ENCODE assay signal across 9 mouse cellular contexts in genomic region chr6:31357286-31357685, GRCm38 (mm10). TPM values are rescaled to one million over a fixed set of nuclear protein-coding genes. Genes with fewer than 3 reads are reported as not detected.
DNase-seq lines count a peak whose midpoint lies in the region; ATAC-seq and TF ChIP-seq lines count a peak whose summit lies in the region.
"Had no signal": no experiment of that assay in that cellular context is flagged by ENCODE, and none has a peak within 500 bp of the region (broad histone marks: within the 10 kb centered on the region; RNA-seq: fewer than 3 reads in every experiment).

No protein-coding gene starts in this region.

- H3K4me1 ChIP-seq in heart, embryonic 11.5 days (ENCODE audit: control insufficient read depth, insufficient read depth, low read length), result no peaks in the 10 kb centered on the region
- peaks cover 19% of the 10 kb centered on the region for H3K4me1 ChIP-seq in hindbrain, embryonic 13.5 days (replicated peaks)
- H3K4me1 ChIP-seq in lung, postnatal 0 days (ENCODE audit: insufficient read depth, low read depth, low read length), result no peaks in the 10 kb centered on the region
- no peaks in the 10 kb centered on the region for H3K4me1 ChIP-seq in intestine, embryonic 15.5 days (replicated peaks)
- no peaks in the 10 kb centered on the region for H3K4me1 ChIP-seq in intestine, embryonic 16.5 days (ENCODE audit: control insufficient read depth, insufficient read depth, low read length)

- TF ChIP-seq CTCF in lung, postnatal 0 days (IDR thresholded peaks at IDR 0.05), result no peak

- no peak overlapping the region for H3K4me3 ChIP-seq in heart, embryonic 11.5 days (ENCODE audit: low read depth, low read length)
- H3K4me3 ChIP-seq in hindbrain, embryonic 13.5 days, result no peak overlapping the region
- H3K4me3 ChIP-seq in lung, postnatal 0 days (ENCODE audit: low read depth, low read length), result no peak overlapping the region
- no peak overlapping the region for H3K4me3 ChIP-seq in intestine, embryonic 15.5 days (replicated peaks)
- H3K4me3 ChIP-seq in intestine, embryonic 16.5 days (ENCODE audit: low read length), result no peak overlapping the region

- no peaks in the 10 kb centered on the region for H3K36me3 ChIP-seq in heart, embryonic 11.5 days (ENCODE audit: control insufficient read depth, insufficient read depth, low read length)
- no peaks in the 10 kb centered on the region for H3K36me3 ChIP-seq in hindbrain, embryonic 13.5 days
- no peaks in the 10 kb centered on the region for H3K36me3 ChIP-seq in lung, postnatal 0 days (ENCODE audit: insufficient read depth, low read length)
- no peaks in the 10 kb centered on the region for H3K36me3 ChIP-seq in intestine, embryonic 15.5 days
- H3K36me3 ChIP-seq in intestine, embryonic 16.5 days (ENCODE audit: control insufficient read depth, insufficient read depth, low read length), result no peaks in the 10 kb centered on the region
- H3K36me3 ChIP-seq: G1E had no signal

- no peak overlapping the region for H3K27ac ChIP-seq in heart, embryonic 11.5 days (ENCODE audit: low read depth, low read length)
- peak overlapping the region; percentile 73 for H3K27ac ChIP-seq in hindbrain, embryonic 13.5 days
- no peak overlapping the region for H3K27ac ChIP-seq in lung, postnatal 0 days (ENCODE audit: low read length)
- no peak overlapping the region for H3K27ac ChIP-seq in intestine, embryonic 15.5 days
- H3K27ac ChIP-seq in intestine, embryonic 16.5 days (ENCODE audit: low read length), result no peak overlapping the region

- ATAC-seq in heart, embryonic 11.5 days (replicated peaks; ENCODE audit: insufficient number of reproducible peaks, low FRiP score, low TSS enrichment), result no peak
- ATAC-seq in hindbrain, embryonic 13.5 days (ENCODE audit: low FRiP score), result peak; percentile 90
- peak; percentile 47 for ATAC-seq in lung, postnatal 0 days
- ATAC-seq in intestine, embryonic 15.5 days, result no peak
- ATAC-seq in intestine, embryonic 16.5 days, result no peak

- no peaks in the 10 kb centered on the region for H3K9me3 ChIP-seq in heart, embryonic 11.5 days (replicated peaks; ENCODE audit: control insufficient read depth, low read length)
- no peaks in the 10 kb centered on the region for H3K9me3 ChIP-seq in hindbrain, embryonic 13.5 days
- H3K9me3 ChIP-seq in lung, postnatal 0 days (ENCODE audit: low read length), result no peaks in the 10 kb centered on the region
- H3K9me3 ChIP-seq in intestine, embryonic 15.5 days, result no peaks in the 10 kb centered on the region
- H3K9me3 ChIP-seq in intestine, embryonic 16.5 days (ENCODE audit: control insufficient read depth, low read length), result no peaks in the 10 kb centered on the region
- H3K9me3 ChIP-seq: G1E had no signal

- peak; percentile 63 to 75 for DNase-seq in heart, adult 18-20 months
- DNase-seq in embryo, embryonic 10.5 days (ENCODE audit: low spot score), result peak; percentile 16
- peak; percentile 23 for DNase-seq in lung, postnatal 0 days (ENCODE audit: low spot score)
- DNase-seq in natural killer cell, adult 2 months (ENCODE audit: low spot score in 2 of 2), result no peak

- no peak for TF ChIP-seq EP300 in lung, postnatal 0 days (IDR thresholded peaks at IDR 0.05)

- no peaks in the 10 kb centered on the region for H3K27me3 ChIP-seq in heart, embryonic 11.5 days (ENCODE audit: control insufficient read depth, insufficient read depth, low read length)
- H3K27me3 ChIP-seq in hindbrain, embryonic 13.5 days, result no peaks in the 10 kb centered on the region
- H3K27me3 ChIP-seq in lung, postnatal 0 days (replicated peaks; ENCODE audit: insufficient read depth, low read length), result no peaks in the 10 kb centered on the region
- no peaks in the 10 kb centered on the region for H3K27me3 ChIP-seq in intestine, embryonic 15.5 days (replicated peaks)
- H3K27me3 ChIP-seq in intestine, embryonic 16.5 days (replicated peaks; ENCODE audit: control insufficient read depth, insufficient read depth, low read length), result no peaks in the 10 kb centered on the region

- H3K9ac ChIP-seq in heart, embryonic 11.5 days (ENCODE audit: low read depth, low read length), result no peak overlapping the region
- H3K9ac ChIP-seq in hindbrain, embryonic 13.5 days, result no peak overlapping the region
- H3K9ac ChIP-seq in lung, postnatal 0 days (replicated peaks; ENCODE audit: low read depth), result no peak overlapping the region
- H3K9ac ChIP-seq in intestine, embryonic 15.5 days, result no peak overlapping the region
- H3K9ac ChIP-seq in intestine, embryonic 16.5 days (ENCODE audit: low read depth, low read length), result no peak overlapping the region

- WGBS in heart, embryonic 11.5 days (ENCODE audit: insufficient replicate concordance), result 72% methylated on average over 4 of the region's 4 CpGs
- WGBS in hindbrain, embryonic 13.5 days, result 49% methylated on average over 4 of the region's 4 CpGs
- 49% methylated on average over 4 of the region's 4 CpGs for WGBS in lung, postnatal 0 days
- WGBS in intestine, embryonic 15.5 days, result 55% methylated on average over 4 of the region's 4 CpGs
- 54% methylated on average over 4 of the region's 4 CpGs for WGBS in intestine, embryonic 16.5 days

- H3K4me2 ChIP-seq in heart, embryonic 11.5 days, result no peak overlapping the region
- no peak overlapping the region for H3K4me2 ChIP-seq in hindbrain, embryonic 13.5 days
- no peak overlapping the region for H3K4me2 ChIP-seq in lung, postnatal 0 days (replicated peaks; ENCODE audit: low read depth, low read length)
- no peak overlapping the region for H3K4me2 ChIP-seq in intestine, embryonic 15.5 days (replicated peaks)
- no peak overlapping the region for H3K4me2 ChIP-seq in intestine, embryonic 16.5 days (ENCODE audit: low read depth, low read length)

RNA-seq across cellular contexts. Expression of gene Mkln1, which starts 41.2 kb away (rescaled TPM):
- 100 to 1,000 TPM; 174 to 178 TPM for total RNA-seq in heart, adult 18-20 months (2021)
- 220 and 227 TPM in 2 replicates for polyA plus RNA-seq in heart, embryonic 11.5 days (2014; fragmentation: Nextera tagmentation; extraction: Ambion mirVana)
- polyA plus RNA-seq in hindbrain, embryonic 13.5 days (2015; fragmentation: Nextera tagmentation; extraction: Ambion mirVana), result 145 and 156 TPM in 2 replicates
- polyA plus RNA-seq in lung, postnatal 0 days (2015; fragmentation: Nextera tagmentation; extraction: Ambion mirVana), result 127 and 144 TPM in 2 replicates
- 157 and 178 TPM in 2 replicates for polyA plus RNA-seq in intestine, embryonic 15.5 days (2015; fragmentation: Nextera tagmentation; extraction: Ambion mirVana)
- 168 and 174 TPM in 2 replicates for polyA plus RNA-seq in intestine, embryonic 16.5 days (2015; fragmentation: Nextera tagmentation; extraction: Ambion mirVana)

Comparison
In these comparisons a context has a peak if more than half of its experiments do, and no peak if none do; other contexts are left out.
1. DNase-seq: peak in heart, adult 18-20 months (2 of 2), embryo, embryonic 10.5 days (single experiment) and lung, postnatal 0 days (single experiment); none in natural killer cell, adult 2 months (0 of 2).
2. ATAC-seq: peak in hindbrain, embryonic 13.5 days (single experiment) and lung, postnatal 0 days (single experiment); none in heart, embryonic 11.5 days (single experiment), intestine, embryonic 15.5 days (single experiment) and intestine, embryonic 16.5 days (single experiment).